Mouse (Mus musculus) heart, postnatal 0 days (tissue): ENCODE measurements around the gene Selp.

Source experiments
- CTCF ChIP-seq: IDR thresholded peaks from 2 replicates; pipeline ENCODE4 v1.5.1; 2016; ENCODE audit warnings: antibody characterized with exemption, control low read depth, low read depth
- EP300 ChIP-seq: IDR thresholded peaks from 2 replicates; pipeline ENCODE4 v1.6.1; 2016; ENCODE audit warnings: antibody characterized with exemption, low read depth

DNA sequence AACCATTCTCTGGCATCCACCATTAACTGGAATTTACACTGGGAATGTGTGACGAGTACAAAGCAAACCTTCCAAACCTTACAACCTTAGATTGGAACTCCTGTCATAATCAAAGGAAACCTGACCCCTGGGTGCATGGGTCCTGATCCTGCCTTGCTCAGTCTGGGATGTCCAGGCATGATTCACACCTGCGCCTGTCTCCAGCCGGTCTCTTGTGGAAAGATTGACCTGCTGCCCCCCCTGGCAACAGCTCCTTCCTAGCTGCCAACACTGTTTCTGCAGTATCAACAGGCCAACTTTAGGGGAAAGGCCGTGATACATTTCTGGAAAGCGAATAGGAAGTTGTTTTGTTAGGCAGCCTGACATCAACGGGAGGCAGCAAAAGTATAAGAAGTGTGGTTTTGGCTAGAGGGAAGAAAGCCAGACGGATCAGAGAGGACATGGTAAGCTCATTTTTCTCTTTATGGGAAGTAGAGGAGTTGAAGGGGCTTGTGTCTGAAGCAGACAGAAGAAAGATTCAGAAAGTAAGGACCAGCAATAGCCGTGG lies at the start of gene Selp:
- TF ChIP-seq CTCF, result no peak
- TF ChIP-seq EP300, result no peak
